Mouse (Mus musculus): Measurements from ENCODE around the gene Mypop. TPM values are rescaled to one million over a fixed set of nuclear protein-coding genes. Genes with fewer than 3 reads are reported as not detected.

Mypop gene
- polyA plus RNA-seq, 1 experiment: 1.0 TPM

- Histone ChIP-seq H3K4me1 (ENCODE audit: control insufficient read depth, insufficient read depth, low read length) (no peaks in the 10 kb centered on the region), H3K4me3 (ENCODE audit: insufficient read depth, low read length) (no peak overlapping the region), H3K27ac (ENCODE audit: insufficient read depth, low read depth, low read length) (no peak overlapping the region)
- TF ChIP-seq POLR2A (IDR thresholded peaks at IDR 0.05; ENCODE audit: borderline replicate concordance, low read depth, low read length): no peak
- no peak for TF ChIP-seq CTCF (IDR thresholded peaks at IDR 0.05; ENCODE audit: low read depth, low read length)
These were observed 60.1 kb downstream of the Mypop start for GRCm38 (mm10) chr7:19051161-19051560.

Other genes starting within 250 kb of the Mypop start
- not detected in 2 replicates for gene Psg19, start 192.7 kb upstream of the Mypop start, polyA plus RNA-seq (2012; ENCODE audit: insufficient read depth, insufficient read length, missing spikeins)
- gene Psg17, start 169.6 kb upstream of the Mypop start, polyA plus RNA-seq (2012; ENCODE audit: insufficient read depth, insufficient read length, missing spikeins): not detected in 2 replicates
- gene Mill2, start 151.3 kb upstream of the Mypop start, polyA plus RNA-seq (2012; ENCODE audit: insufficient read depth, insufficient read length, missing spikeins): 3.2 and 5.7 TPM in 2 replicates
- not detected in 2 replicates for gene Pglyrp1, start 119.9 kb upstream of the Mypop start, polyA plus RNA-seq (2012; ENCODE audit: insufficient read depth, insufficient read length, missing spikeins)
- gene Ccdc61, start 80.8 kb upstream of the Mypop start, polyA plus RNA-seq (2012; ENCODE audit: insufficient read depth, insufficient read length, missing spikeins): 18.1 and 21.2 TPM in 2 replicates
- 0.12 TPM in 1 of 2 replicates, not detected in the other for gene Nova2, start 65.4 kb upstream of the Mypop start, polyA plus RNA-seq (2012; ENCODE audit: insufficient read depth, insufficient read length, missing spikeins)
- not detected in 2 replicates for gene Nanos2, start 3.8 kb upstream of the Mypop start, polyA plus RNA-seq (2012; ENCODE audit: insufficient read depth, insufficient read length, missing spikeins)
- 16.4 and 17.5 TPM in 2 replicates for gene Irf2bp1, start 12.8 kb downstream of the Mypop start, polyA plus RNA-seq (2012; ENCODE audit: insufficient read depth, insufficient read length, missing spikeins)
- not detected in 2 replicates for gene Foxa3, start 32.3 kb downstream of the Mypop start, polyA plus RNA-seq (2012; ENCODE audit: insufficient read depth, insufficient read length, missing spikeins)
- 61.9 and 64.4 TPM in 2 replicates for gene Sympk, start 33.1 kb downstream of the Mypop start, polyA plus RNA-seq (2012; ENCODE audit: insufficient read depth, insufficient read length, missing spikeins)
- not detected in 2 replicates for gene Rsph6a, start 63.4 kb downstream of the Mypop start, polyA plus RNA-seq (2012; ENCODE audit: insufficient read depth, insufficient read length, missing spikeins)
- 1.7 and 2.6 TPM in 2 replicates for gene Dmwd, start 85.0 kb downstream of the Mypop start, polyA plus RNA-seq (2012; ENCODE audit: insufficient read depth, insufficient read length, missing spikeins)
- 2.9 and 4.2 TPM in 2 replicates for gene Dmpk, start 92.6 kb downstream of the Mypop start, polyA plus RNA-seq (2012; ENCODE audit: insufficient read depth, insufficient read length, missing spikeins)
- 0.36 and 0.44 TPM in 2 replicates for gene Six5, start 103.3 kb downstream of the Mypop start, polyA plus RNA-seq (2012; ENCODE audit: insufficient read depth, insufficient read length, missing spikeins)
- gene Gm4969, start 127.1 kb downstream of the Mypop start, polyA plus RNA-seq (2012; ENCODE audit: insufficient read depth, insufficient read length, missing spikeins): not detected in 2 replicates
- 7.1 and 8.2 TPM in 2 replicates for gene Fbxo46, start 128.6 kb downstream of the Mypop start, polyA plus RNA-seq (2012; ENCODE audit: insufficient read depth, insufficient read length, missing spikeins)
- 10.4 and 11.8 TPM in 2 replicates for gene Qpctl, start 158.0 kb downstream of the Mypop start, polyA plus RNA-seq (2012; ENCODE audit: insufficient read depth, insufficient read length, missing spikeins)
- gene Snrpd2, start 158.5 kb downstream of the Mypop start, polyA plus RNA-seq (2012; ENCODE audit: insufficient read depth, insufficient read length, missing spikeins): 26.4 and 27.9 TPM in 2 replicates
- not detected in 2 replicates for gene Gipr, start 174.9 kb downstream of the Mypop start, polyA plus RNA-seq (2012; ENCODE audit: insufficient read depth, insufficient read length, missing spikeins)
- gene Eml2, start 185.2 kb downstream of the Mypop start, polyA plus RNA-seq (2012; ENCODE audit: insufficient read depth, insufficient read length, missing spikeins): 12.2 and 17.8 TPM in 2 replicates
- gene Gpr4, start 221.3 kb downstream of the Mypop start, polyA plus RNA-seq (2012; ENCODE audit: insufficient read depth, insufficient read length, missing spikeins): not detected in 2 replicates
- gene Opa3, start 237.1 kb downstream of the Mypop start, polyA plus RNA-seq (2012; ENCODE audit: insufficient read depth, insufficient read length, missing spikeins): 20.0 and 22.0 TPM in 2 replicates